Mouse (Mus musculus) heart, postnatal 10 days (tissue): ENCODE measurements around the gene Slc47a2. TPM values are rescaled to one million over a fixed set of nuclear protein-coding genes. Genes with fewer than 3 reads are reported as not detected.

Experiments
- DNase-seq, 2 experiments: peaks; one replicate each; pipeline ENCODE4 v3.0.0; 2021
- intact Hi-C: fragments of 180-260 bp; cut with DNase I; formaldehyde crosslinking; loops from one replicate; pipeline ENCODE4 v1.15.1; 2025
- total RNA-seq, 2 experiments: library from RNA; stranded (reverse); gene quantifications; 2 replicates each; pipeline ENCODE4 v1.2.3; 2021

Gene Slc47a2
- total RNA-seq, 2 experiments from 2014 or later = 0.10 TPM

- DNase-seq = no peak
- intact Hi-C loops = no loop called here
Measured at GRCm38 (mm10) chr11:61294431-61294830, 48.2 kb downstream of the Slc47a2 start.

GRCm38 (mm10) chr11:61293251-61293650, 49.4 kb downstream of the Slc47a2 start:
- intact Hi-C loops = no loop called here
- no peak for DNase-seq

GRCm38 (mm10) chr11:61284323-61284722, 58.3 kb downstream of the Slc47a2 start:
- intact Hi-C loops = no loop called here
- no peak for DNase-seq

GRCm38 (mm10) chr11:61283414-61284049, 59.1 kb downstream of the Slc47a2 start:
- DNase-seq = no peak
- intact Hi-C loops = no loop called here

- intact Hi-C loops = no loop called here
- no peak for DNase-seq
Measured at GRCm38 (mm10) chr11:61278445-61279077, 64.1 kb downstream of the Slc47a2 start.

DNA sequence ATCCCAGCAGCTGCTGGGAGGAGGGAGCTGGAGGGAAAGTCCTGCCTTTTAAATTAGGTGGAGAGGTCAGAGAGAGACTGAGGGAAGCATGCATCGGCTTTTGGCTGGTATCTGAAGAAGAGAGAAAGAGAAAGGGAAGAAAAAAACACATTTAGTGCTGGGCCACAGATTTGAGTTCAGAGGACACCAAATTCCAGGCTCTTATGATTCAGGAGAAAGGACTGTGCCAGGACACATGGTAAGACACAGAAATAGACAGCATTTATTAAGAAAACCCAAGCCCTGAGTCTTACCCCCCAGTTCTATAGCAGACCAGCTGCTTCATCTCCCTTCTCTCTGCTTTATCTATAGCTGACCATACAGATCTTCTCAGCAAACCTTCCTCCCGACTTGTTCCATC, 64.7 kb downstream of the Slc47a2 start:
- intact Hi-C loops = no loop called here
- DNase-seq = no peak

DNA sequence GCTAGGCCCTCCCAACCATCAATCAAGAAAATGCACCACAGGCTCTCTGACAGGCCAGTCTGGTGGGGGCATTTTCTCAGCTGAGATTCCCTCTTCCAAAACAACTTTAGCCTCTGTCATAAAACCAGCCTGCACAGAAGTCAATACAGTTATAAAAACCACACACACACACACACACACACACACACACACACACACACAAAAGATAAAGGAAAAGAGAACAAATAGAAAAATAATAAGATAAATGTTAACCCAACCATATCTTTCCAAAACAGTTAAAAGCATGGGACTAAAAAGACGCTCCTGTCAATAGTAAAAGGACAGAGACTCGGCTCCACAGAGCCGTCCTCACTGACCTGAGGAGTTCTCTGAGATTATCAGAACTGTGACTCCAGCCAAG, 66.2 kb downstream of the Slc47a2 start:
- DNase-seq = no peak
- intact Hi-C loops = no loop called here

DNA sequence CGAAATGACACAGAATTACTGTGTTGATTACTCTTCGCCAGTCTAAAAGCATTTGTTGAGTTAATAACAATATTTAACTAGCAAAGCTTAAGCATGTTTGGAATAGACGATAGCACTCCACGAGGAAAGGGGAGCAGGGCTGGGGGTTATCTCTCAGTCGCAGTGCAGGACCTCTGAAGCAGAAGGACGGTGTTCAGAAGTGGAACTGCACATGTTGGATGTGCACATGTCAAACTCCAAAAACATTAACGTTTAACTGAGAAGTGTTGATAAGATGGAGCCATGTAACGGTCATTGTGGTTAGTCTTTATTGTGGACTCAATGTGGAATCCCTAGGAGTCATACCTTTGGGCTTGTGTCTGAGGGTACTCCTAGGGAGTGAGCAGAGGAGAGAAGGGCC, 67.6 kb downstream of the Slc47a2 start:
- intact Hi-C loops = no loop called here
- no peak for DNase-seq

DNA sequence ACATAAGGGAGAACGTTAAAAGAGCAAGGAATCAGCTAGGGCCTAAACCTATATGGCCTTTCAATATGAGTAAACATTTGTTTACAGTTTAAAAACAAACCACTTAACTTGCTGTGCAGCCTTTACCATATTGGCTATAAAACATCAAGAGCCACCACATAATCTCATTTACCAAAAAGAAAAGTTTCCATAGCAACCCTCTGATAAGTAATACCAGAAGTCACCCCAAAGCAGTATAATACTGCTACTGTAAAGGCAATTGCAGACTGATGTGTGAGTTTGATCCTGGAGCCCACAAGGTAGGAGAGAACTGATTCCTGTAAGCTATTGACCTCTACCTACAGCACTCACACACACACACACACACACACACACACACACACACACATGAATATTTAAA, 68.2 kb downstream of the Slc47a2 start:
- DNase-seq = no peak
- intact Hi-C loops = no loop called here

GRCm38 (mm10) chr11:61273928-61274327, 68.7 kb downstream of the Slc47a2 start:
- intact Hi-C loops = no loop called here
- no peak for DNase-seq

GRCm38 (mm10) chr11:61271612-61272011, 71.0 kb downstream of the Slc47a2 start:
- intact Hi-C loops = no loop called here
- no peak for DNase-seq

GRCm38 (mm10) chr11:61270406-61270805, 72.3 kb downstream of the Slc47a2 start:
- intact Hi-C loops = no loop called here
- no peak for DNase-seq

- intact Hi-C loops = loop anchor here (5.0 to 10.0 kb wide), 2 partner anchors 36 to 334 kb away; partner anchors contain the start of gene Map2k3
- DNase-seq = no peak
Measured at GRCm38 (mm10) chr11:61268626-61269349, 73.9 kb downstream of the Slc47a2 start.

DNA sequence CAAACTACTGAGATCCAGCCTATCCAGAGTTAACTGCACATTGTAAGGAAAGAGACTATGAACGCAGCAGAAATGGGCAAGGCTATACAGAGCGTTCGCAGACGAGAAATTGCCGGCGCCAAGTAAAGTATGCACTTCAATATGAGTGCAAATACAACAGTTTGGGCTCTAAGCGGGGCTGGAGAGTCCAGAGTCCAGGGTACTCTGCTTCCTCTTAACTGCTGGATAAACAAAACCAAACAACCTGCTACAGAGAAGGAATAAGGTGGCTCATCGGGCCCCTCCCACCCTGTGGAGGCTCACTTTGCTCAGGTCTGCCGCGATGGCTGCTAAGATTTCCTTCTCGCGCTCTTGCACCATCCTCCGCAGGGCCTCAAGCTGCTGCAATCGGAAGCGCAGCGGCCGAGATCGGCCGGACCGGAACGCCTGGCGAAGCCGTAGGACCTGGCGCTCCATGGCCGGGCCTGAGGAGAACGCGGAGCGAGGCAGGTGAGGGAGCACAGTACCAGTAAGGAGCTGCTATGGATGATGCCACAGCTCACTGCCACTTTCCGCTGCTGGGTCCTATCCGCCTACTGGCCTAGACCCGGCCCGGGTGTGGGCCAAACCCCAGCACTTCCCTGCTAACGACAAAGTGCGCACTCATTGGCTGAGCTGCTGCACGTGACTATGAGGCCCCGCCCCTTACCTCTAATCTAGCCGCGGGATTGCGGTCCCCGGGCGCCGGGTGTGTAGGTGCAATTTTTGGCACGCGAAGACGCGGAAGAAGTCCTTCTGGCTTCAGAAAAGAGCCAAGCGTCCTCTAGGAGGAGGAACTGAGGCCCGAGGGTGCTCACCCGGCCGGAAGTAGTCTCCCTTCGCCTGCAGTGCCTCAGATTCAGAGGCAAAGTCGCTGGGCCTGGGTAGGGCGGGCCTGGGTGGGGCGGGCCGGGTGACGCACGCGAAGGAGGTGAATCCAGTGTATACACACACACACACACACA, 75.8 kb downstream of the Slc47a2 start, which contains the start of gene Aldh3a2:
Gene Aldh3a2, minus strand, starts transcription at position 914 of the 983 bp plus-strand sequence.
- intact Hi-C loops = loop anchor here (5.0 to 10.0 kb wide), 2 partner anchors 35 to 332 kb away; partner anchors contain the start of gene Map2k3
- peak; percentile 96 to 97 for DNase-seq

DNA sequence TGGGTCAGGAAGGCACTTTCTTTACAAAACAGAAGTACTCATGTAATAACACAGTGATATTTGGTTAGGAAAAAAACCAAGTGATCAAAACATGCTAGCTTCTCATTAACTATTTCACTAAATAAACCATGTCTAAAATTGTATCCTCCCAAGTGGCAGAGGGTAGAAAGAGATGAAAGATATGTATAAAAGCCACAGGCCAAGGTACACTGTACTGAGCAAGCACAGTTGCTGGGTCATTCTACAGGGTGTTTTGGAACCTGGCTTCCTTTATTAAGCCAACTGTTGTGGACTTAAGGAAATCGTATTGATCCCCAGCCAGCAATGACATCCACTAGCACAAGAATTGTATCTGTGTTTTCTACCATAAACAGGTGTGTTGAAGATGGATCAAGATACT, 78.8 kb downstream of the Slc47a2 start:
- no peak for DNase-seq
- intact Hi-C loops = loop anchor here (10.0 kb wide), 1 partner anchor 329 kb away; the partner anchor contains the start of gene Map2k3

DNA sequence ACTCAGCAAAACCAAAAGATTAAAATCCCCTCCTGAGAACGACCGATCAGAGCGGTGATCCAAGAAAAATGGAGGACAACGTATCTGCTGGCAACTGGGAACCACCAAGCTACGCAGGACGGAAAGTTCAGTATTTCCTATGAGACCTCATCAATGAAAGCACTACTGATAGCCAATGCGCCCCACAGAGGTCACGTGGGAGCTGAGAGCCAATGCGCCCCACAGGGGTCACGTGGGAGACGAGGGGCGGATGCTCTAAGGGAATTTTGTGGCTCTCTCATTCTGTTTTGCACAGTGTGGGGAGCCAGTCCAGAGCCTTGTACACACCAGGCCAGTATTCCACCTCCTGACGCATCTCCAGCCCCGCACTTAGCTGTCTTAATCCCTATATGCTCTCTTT, 80.1 kb downstream of the Slc47a2 start:
- no peak for DNase-seq
- intact Hi-C loops = loop anchor here (10.0 kb wide), 1 partner anchor 328 kb away; the partner anchor contains the start of gene Map2k3

- intact Hi-C loops = no loop called here
- no peak for DNase-seq
Measured at GRCm38 (mm10) chr11:61259106-61259505, 83.6 kb downstream of the Slc47a2 start.

GRCm38 (mm10) chr11:61252807-61253206, 89.9 kb downstream of the Slc47a2 start:
- intact Hi-C loops = no loop called here
- DNase-seq = peak; percentile 21 to 29

- no peak for DNase-seq
- intact Hi-C loops = no loop called here
Measured at GRCm38 (mm10) chr11:61251741-61252140, 90.9 kb downstream of the Slc47a2 start.
